Mouse (Mus musculus) leukemia stem cell, adult 10-12 weeks (primary cell): ENCODE results near the gene Erich3. TPM values are rescaled to one million over a fixed set of nuclear protein-coding genes. Genes with fewer than 3 reads are reported as not detected.

Source experiments
- polyA plus RNA-seq: library from polyadenylated mRNA; stranded (reverse); fragments of >175 nt; gene quantifications from 2 replicates; pipeline ENCODE4 v1.2.3, GENCODE M21; 2012; ENCODE audit warnings: low replicate concordance

Erich3 gene
- 0.07 TPM in 1 of 2 replicates, not detected in the other for polyA plus RNA-seq

DNA sequence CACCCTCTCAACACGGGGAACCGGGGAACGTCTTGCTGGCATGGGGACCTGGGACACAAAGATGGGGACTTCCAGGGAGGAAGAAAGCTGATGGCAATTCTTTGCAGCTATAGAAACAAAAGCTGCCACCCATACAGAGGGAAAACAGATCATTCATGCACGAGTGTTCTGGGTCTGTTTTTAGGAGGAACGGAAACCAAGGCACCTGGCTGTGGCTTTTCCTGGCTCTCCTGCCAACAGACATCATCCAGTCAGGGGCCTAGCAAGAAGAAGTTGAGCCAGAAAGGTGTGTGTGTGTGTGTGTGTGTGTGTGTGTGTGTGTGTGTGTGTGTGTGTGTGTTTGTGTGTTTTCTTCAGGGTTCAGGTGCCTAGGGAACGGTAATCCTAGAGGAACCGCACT, at the start of gene Erich3:
TSS of gene Erich3 (plus strand) at position 315 of the 400 bp plus-strand sequence.

Other genes starting within 250 kb of the Erich3 start
- gene Cryz, start 67.1 kb upstream of the Erich3 start, polyA plus RNA-seq = 1.4 and 2.9 TPM in 2 replicates
- gene Tyw3, start 66.8 kb upstream of the Erich3 start, polyA plus RNA-seq = 0.56 and 1.5 TPM in 2 replicates